Mouse (Mus musculus) liver, adult 2 months (tissue): ENCODE measurements around the gene Snx10. TPM values are rescaled to one million over a fixed set of nuclear protein-coding genes. Genes with fewer than 3 reads are reported as not detected.

ENCODE experiments used
- DNase-seq: peaks from one replicate; pipeline ENCODE4 v3.0.0-alpha.2; 2011; ENCODE audit warnings: low read depth, low spot score; ENCODE audit errors: extremely low read depth
- H3K27ac ChIP-seq: fragments of 200-500 bp; replicated peaks from 2 replicates; pipeline ENCODE4 v1.5.1; 2012; ENCODE audit warnings: low read depth, mild to moderate bottlenecking, control low read depth, inconsistent platforms, low read length; ENCODE audit not compliant: insufficient read depth
- H3K27me3 ChIP-seq: fragments of 200-500 bp; 2 replicates; pipeline ENCODE4 v1.6.1; 2012; ENCODE audit warnings: mild to moderate bottlenecking, moderate library complexity, low read length, inconsistent platforms; ENCODE audit not compliant: control insufficient read depth, insufficient read depth
- H3K36me3 ChIP-seq: fragments of 200-500 bp; 2 replicates; pipeline ENCODE4 v1.6.1; 2012; ENCODE audit warnings: low read length, inconsistent platforms; ENCODE audit not compliant: control insufficient read depth, insufficient read depth
- H3K4me1 ChIP-seq: fragments of 200-500 bp; 2 replicates; pipeline ENCODE4 v1.6.1; 2011; ENCODE audit warnings: low read length; ENCODE audit not compliant: control insufficient read depth, insufficient read depth
- H3K4me3 ChIP-seq: fragments of 200-500 bp; 2 replicates; pipeline ENCODE4 v1.5.1; 2011; ENCODE audit warnings: low read depth, mild to moderate bottlenecking, control low read depth, low read length, moderate library complexity; ENCODE audit not compliant: insufficient read depth
- H3K79me2 ChIP-seq: fragments of 200-500 bp; 2 replicates; pipeline ENCODE4 v1.6.1; 2012; ENCODE audit warnings: inconsistent platforms, mild to moderate bottlenecking, low read length, moderate library complexity; ENCODE audit not compliant: control insufficient read depth, insufficient read depth
- H3K9ac ChIP-seq: fragments of 200-500 bp; 2 replicates; pipeline ENCODE4 v1.6.1; 2012; ENCODE audit warnings: low read depth, mild to moderate bottlenecking, control low read depth, inconsistent platforms, low read length
- CTCF ChIP-seq: fragments of 200-500 bp; IDR thresholded peaks from 2 replicates; pipeline ENCODE4 v1.5.1; 2011; ENCODE audit warnings: low read depth, low read length, control low read depth
- POLR2A ChIP-seq: fragments of 200-500 bp; IDR thresholded peaks from 2 replicates; pipeline ENCODE4 v1.6.1; 2011; ENCODE audit warnings: low read length, control low read depth; ENCODE audit not compliant: insufficient read depth; ENCODE audit errors: extremely low read depth
- WGBS: fragments of 180-500 bp; shearing (Covaris S2); methylation state at CpG from one replicate; pipeline ENCODE4 v1.1.7; 2018; 5-methylcytosine and 5-hydroxymethylcytosine counted together
- polyA plus RNA-seq: library from polyadenylated mRNA; depleted of rRNA; stranded (reverse); fragments of >200 nt; gene quantifications from 2 replicates; pipeline ENCODE4 v1.2.3, GENCODE M21; 2012
- total RNA-seq: library from RNA; depleted of rRNA; stranded (reverse); fragments of >200 nt; gene quantifications from 2 replicates; pipeline ENCODE4 v1.2.3, GENCODE M21; 2014

Gene Snx10
- total and polyA plus RNA-seq, 2 experiments, result 3.7 to 33.7 TPM

DNA sequence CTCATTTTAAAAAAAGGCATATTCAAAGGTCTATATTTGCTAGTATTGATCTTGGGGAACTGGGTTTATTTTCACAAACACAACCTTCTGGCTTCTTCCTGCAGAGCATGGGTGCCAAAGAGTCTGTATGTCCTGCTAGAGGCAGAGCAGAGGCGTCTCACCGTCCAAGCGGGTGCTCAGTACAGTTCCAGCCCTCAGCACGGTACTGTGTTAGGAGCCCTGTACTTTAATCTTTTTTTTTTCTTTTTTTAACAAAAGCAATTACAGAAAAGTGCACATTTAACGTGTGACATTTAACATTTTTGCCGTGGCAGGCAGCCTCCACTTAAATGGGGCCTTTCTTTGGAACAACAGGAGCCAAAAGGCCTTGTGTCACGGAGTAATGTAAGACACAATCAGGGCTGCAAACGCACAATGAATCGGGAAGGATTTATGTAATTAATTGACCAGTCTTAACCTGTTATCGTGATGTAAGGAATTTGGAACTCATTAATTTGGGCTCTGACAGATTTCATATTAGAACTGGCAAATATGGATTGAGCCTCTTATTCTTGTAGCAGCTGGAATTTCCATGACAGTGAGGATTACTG, 69.8 kb downstream of the Snx10 start:
- Histone ChIP-seq H3K9ac (no peak overlapping the region), H3K27ac (no peak overlapping the region), H3K4me3 (no peak overlapping the region), H3K27me3 (no peaks in the 10 kb centered on the region), H3K4me1 (no peaks in the 10 kb centered on the region), H3K36me3 (peaks cover 14% of the 10 kb centered on the region), H3K79me2 (no peaks in the 10 kb centered on the region)
- WGBS, result 75% methylated on average over 10 of the region's 10 CpGs
- DNase-seq, result no peak
- no peak for TF ChIP-seq POLR2A
- TF ChIP-seq CTCF, result no peak

DNA sequence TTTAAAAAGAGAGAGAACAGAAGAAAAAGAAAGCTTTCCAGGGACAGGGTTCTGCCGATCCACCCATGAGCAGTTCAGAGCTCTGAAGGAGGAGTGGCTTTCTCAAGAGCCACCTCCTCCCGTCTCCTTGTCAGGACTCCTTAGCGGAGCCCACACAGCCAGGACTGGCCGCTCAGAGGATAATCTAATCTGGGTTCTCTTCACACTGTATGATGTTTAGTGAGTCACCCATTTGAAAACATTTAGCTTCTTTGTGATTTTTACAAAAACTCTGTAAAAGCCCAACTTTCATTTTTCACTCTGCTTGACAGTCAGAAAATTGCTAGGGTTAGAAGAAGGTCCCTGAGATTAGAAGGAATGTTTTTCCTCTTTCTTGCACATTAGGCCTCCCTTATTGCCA, 70.8 kb downstream of the Snx10 start:
- H3K36me3 ChIP-seq, result peaks cover 8% of the 10 kb centered on the region
- WGBS, result 74% methylated on average over 4 of the region's 4 CpGs
- H3K9ac ChIP-seq, result no peak overlapping the region
- H3K4me3 ChIP-seq, result no peak overlapping the region
- DNase-seq, result no peak
- TF ChIP-seq POLR2A, result no peak
- TF ChIP-seq CTCF, result no peak
- H3K4me1 ChIP-seq, result no peaks in the 10 kb centered on the region
- H3K27ac ChIP-seq, result no peak overlapping the region
- H3K79me2 ChIP-seq, result no peaks in the 10 kb centered on the region
- no peaks in the 10 kb centered on the region for H3K27me3 ChIP-seq

DNA sequence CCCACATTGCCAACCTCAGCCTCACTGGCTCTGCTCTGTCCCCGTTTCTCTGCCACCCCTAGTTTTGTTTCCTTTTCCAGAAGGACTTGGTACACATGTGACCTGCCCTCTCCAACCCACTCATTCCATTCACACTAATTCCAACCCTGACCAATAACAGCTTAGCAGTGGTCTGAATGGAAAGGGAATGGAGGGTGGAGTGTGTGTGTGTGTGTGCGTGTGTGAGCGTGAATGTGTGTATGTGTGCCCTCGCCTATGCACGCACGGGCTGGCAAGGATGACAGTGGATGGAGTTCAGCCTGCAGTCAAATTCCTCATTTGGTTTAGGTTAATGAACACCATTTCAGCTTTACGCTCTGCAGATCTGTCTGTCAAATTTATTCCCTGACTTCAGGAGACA, 74.4 kb downstream of the Snx10 start:
- TF ChIP-seq CTCF, result no peak
- TF ChIP-seq POLR2A, result no peak
- Histone ChIP-seq H3K36me3 (peaks cover 3% of the 10 kb centered on the region), H3K4me1 (peaks cover 2% of the 10 kb centered on the region; the same call in 1 of the 2 replicates), H3K27ac (no peak overlapping the region), H3K4me3 (no peak overlapping the region), H3K79me2 (no peaks in the 10 kb centered on the region), H3K27me3 (no peaks in the 10 kb centered on the region), H3K9ac (no peak overlapping the region)
- no peak for DNase-seq
- 92% methylated on average over 7 of the region's 7 CpGs for WGBS

DNA sequence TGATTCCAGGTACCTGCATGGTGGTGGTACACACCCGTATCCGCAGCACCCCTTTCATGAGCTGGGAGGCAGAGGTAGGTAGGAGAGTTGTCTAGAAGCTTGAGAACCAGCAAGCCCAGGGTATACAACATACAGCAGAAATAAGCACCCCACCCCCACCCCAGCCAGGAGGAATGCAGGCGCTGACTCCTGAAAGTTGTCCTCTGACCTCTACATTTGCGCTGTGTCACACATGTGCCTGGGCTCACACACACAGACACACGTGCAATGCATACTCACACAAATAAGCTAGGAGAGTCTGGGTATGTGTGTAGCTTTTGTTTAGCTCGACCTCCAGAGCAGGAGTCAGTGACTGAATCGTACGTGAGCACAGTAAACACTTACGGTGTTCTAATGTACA, 76.7 kb downstream of the Snx10 start:
- Histone ChIP-seq H3K36me3 (no peaks in the 10 kb centered on the region; the same call in 1 of the 2 replicates), H3K79me2 (no peaks in the 10 kb centered on the region), H3K27ac (no peak overlapping the region), H3K4me3 (no peak overlapping the region), H3K9ac (peak overlapping the region; percentile 15; the same call in 1 of the 2 replicates), H3K27me3 (no peaks in the 10 kb centered on the region), H3K4me1 (peaks cover 2% of the 10 kb centered on the region; the same call in 1 of the 2 replicates)
- TF ChIP-seq CTCF (no peak), POLR2A (no peak)
- peak; percentile 56 for DNase-seq
- 59% methylated on average over 9 of the region's 9 CpGs for WGBS

DNA sequence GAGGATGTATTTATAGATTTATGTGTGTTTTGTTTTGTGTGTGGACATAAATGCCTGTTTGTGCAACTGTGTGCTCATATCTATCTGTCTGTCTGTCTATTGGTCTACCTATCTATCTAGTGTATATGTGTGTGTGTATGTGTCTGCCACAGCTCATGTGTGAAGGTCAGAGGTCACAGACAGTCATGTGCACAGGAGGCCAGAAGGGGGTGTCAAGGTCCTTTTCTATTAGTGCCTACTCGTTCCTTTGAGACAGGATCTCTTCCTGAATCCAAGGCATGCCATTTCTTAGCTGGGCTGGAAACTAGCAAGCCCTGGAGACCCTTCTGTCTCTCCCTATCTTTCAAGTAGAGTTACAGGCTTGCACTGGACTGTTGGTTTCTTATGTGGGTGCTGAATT, 78.6 kb downstream of the Snx10 start:
- no peak for DNase-seq
- Histone ChIP-seq H3K27me3 (no peaks in the 10 kb centered on the region), H3K79me2 (no peaks in the 10 kb centered on the region), H3K9ac (no peak overlapping the region), H3K4me3 (no peak overlapping the region), H3K4me1 (peaks cover 6% of the 10 kb centered on the region), H3K27ac (no peak overlapping the region), H3K36me3 (no peaks in the 10 kb centered on the region)
- TF ChIP-seq CTCF, result no peak
- no peak for TF ChIP-seq POLR2A
- 77% methylated on average over 1 of the region's 1 CpGs for WGBS

DNA sequence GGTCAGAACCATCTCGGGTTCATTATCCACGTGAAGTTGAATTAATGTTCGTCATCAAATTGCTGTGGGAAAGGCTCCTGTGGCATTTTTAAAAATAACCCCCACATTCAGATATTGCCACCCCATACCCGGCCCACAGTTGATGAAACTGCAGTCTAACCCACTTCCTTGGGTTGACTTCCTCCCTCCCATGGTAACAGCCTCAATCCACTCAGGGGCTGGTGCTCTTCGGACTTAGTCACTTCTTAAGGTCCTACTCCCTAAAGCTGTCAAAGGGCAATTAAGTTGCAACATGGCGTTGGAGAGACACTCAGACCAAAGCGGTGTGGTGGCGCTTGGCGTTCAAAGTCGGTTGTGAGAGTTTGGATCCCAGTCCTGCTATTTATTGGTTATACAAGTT, 80.0 kb downstream of the Snx10 start:
- Histone ChIP-seq H3K79me2 (no peaks in the 10 kb centered on the region), H3K36me3 (no peaks in the 10 kb centered on the region), H3K4me1 (peaks cover 6% of the 10 kb centered on the region), H3K9ac (no peak overlapping the region), H3K4me3 (no peak overlapping the region), H3K27ac (no peak overlapping the region), H3K27me3 (no peaks in the 10 kb centered on the region)
- TF ChIP-seq POLR2A (no peak), CTCF (no peak)
- no peak for DNase-seq
- 93% methylated on average over 10 of the region's 10 CpGs for WGBS
